Mouse (Mus musculus) testis, adult 2 months (tissue): ENCODE data around the gene Auts2. TPM values are rescaled to one million over a fixed set of nuclear protein-coding genes. Genes with fewer than 3 reads are reported as not detected.

Source experiments
- H3K27ac ChIP-seq: fragments of 200-500 bp; 2 replicates; pipeline ENCODE4 v1.5.1; 2012; ENCODE audit warnings: low read depth, low read length; ENCODE audit not compliant: control insufficient read depth, insufficient read depth
- H3K27me3 ChIP-seq: fragments of 200-500 bp; 2 replicates; pipeline ENCODE4 v1.6.1; 2012; ENCODE audit warnings: mild to moderate bottlenecking, low read length, moderate library complexity; ENCODE audit not compliant: control insufficient read depth, insufficient read depth
- H3K36me3 ChIP-seq: fragments of 200-500 bp; 2 replicates; pipeline ENCODE4 v1.6.1; 2012; ENCODE audit warnings: mild to moderate bottlenecking, low read length; ENCODE audit not compliant: control insufficient read depth, insufficient read depth
- H3K4me1 ChIP-seq: fragments of 200-500 bp; 2 replicates; pipeline ENCODE4 v1.6.1; 2012; ENCODE audit warnings: low read length; ENCODE audit not compliant: control insufficient read depth, insufficient read depth
- H3K4me3 ChIP-seq: fragments of 200-500 bp; 2 replicates; pipeline ENCODE4 v1.5.1; 2012; ENCODE audit warnings: low read depth, mild to moderate bottlenecking, low read length, moderate library complexity, mixed read lengths; ENCODE audit not compliant: control insufficient read depth
- CTCF ChIP-seq: fragments of 200-500 bp; IDR thresholded peaks from 2 replicates; pipeline ENCODE4 v1.5.1; 2012; ENCODE audit warnings: low read depth, mild to moderate bottlenecking, inconsistent platforms, low read length, moderate library complexity; ENCODE audit not compliant: control insufficient read depth, insufficient read depth, insufficient replicate concordance
- POLR2A ChIP-seq: fragments of 200-500 bp; IDR thresholded peaks from 2 replicates; pipeline ENCODE4 v1.6.1; 2012; ENCODE audit warnings: low read depth, mild to moderate bottlenecking, inconsistent platforms, low read length, moderate library complexity; ENCODE audit not compliant: control insufficient read depth
- polyA plus RNA-seq: library from polyadenylated mRNA; depleted of rRNA; stranded (reverse); fragments of >200 nt; gene quantifications from 2 replicates; pipeline ENCODE4 v1.2.3, GENCODE M21; 2012

Gene Auts2
- polyA plus RNA-seq, 1 experiment = 4.3 TPM

GRCm38 (mm10) chr5:131574469-131575085 lies 968.6 kb downstream of the Auts2 start:
- TF ChIP-seq CTCF (no peak), POLR2A (no peak)
- Histone ChIP-seq H3K27me3 (no peaks in the 10 kb centered on the region), H3K4me1 (peaks cover 2% of the 10 kb centered on the region; the same call in 1 of the 2 replicates), H3K4me3 (no peak overlapping the region), H3K36me3 (no peaks in the 10 kb centered on the region), H3K27ac (no peak overlapping the region)

GRCm38 (mm10) chr5:131573296-131574177 lies 969.6 kb downstream of the Auts2 start:
- H3K27ac ChIP-seq = no peak overlapping the region
- no peaks in the 10 kb centered on the region; the same call in 1 of the 2 replicates for H3K4me1 ChIP-seq
- no peaks in the 10 kb centered on the region for H3K27me3 ChIP-seq
- H3K36me3 ChIP-seq = no peaks in the 10 kb centered on the region
- no peak for TF ChIP-seq POLR2A
- H3K4me3 ChIP-seq = no peak overlapping the region

GRCm38 (mm10) chr5:131566032-131566431 lies 977.1 kb downstream of the Auts2 start:
- H3K36me3 ChIP-seq = no peaks in the 10 kb centered on the region
- no peak overlapping the region for H3K4me3 ChIP-seq
- TF ChIP-seq CTCF (no peak), POLR2A (no peak)
- no peaks in the 10 kb centered on the region for H3K4me1 ChIP-seq
- no peak overlapping the region for H3K27ac ChIP-seq
- no peaks in the 10 kb centered on the region for H3K27me3 ChIP-seq

GRCm38 (mm10) chr5:131563630-131564252 lies 979.4 kb downstream of the Auts2 start:
- Histone ChIP-seq H3K27ac (no peak overlapping the region), H3K27me3 (no peaks in the 10 kb centered on the region)
- TF ChIP-seq POLR2A = no peak
- no peak for TF ChIP-seq CTCF

GRCm38 (mm10) chr5:131560773-131561560 lies 982.2 kb downstream of the Auts2 start:
- H3K27me3 ChIP-seq = no peaks in the 10 kb centered on the region
- H3K27ac ChIP-seq = no peak overlapping the region
- no peak for TF ChIP-seq CTCF
- no peak for TF ChIP-seq POLR2A
- no peak overlapping the region for H3K4me3 ChIP-seq
- no peaks in the 10 kb centered on the region for H3K36me3 ChIP-seq
- no peaks in the 10 kb centered on the region for H3K4me1 ChIP-seq

More at GRCm38 (mm10) chr5:131563630-131564252, 979.4 kb downstream of the Auts2 start:
- H3K4me1 ChIP-seq = no peaks in the 10 kb centered on the region
- no peaks in the 10 kb centered on the region for H3K36me3 ChIP-seq
- H3K4me3 ChIP-seq = no peak overlapping the region

GRCm38 (mm10) chr5:131558403-131559174 lies 984.6 kb downstream of the Auts2 start:
- H3K27ac ChIP-seq = no peak overlapping the region
- no peak for TF ChIP-seq POLR2A
- no peak for TF ChIP-seq CTCF

More at GRCm38 (mm10) chr5:131558403-131559174, 984.6 kb downstream of the Auts2 start:
- Histone ChIP-seq H3K27me3 (no peaks in the 10 kb centered on the region), H3K4me1 (no peaks in the 10 kb centered on the region), H3K36me3 (no peaks in the 10 kb centered on the region), H3K4me3 (no peak overlapping the region)
